ENCODE assay signal across 7 mouse cellular contexts in genomic region chr5:113972589-113973515, GRCm38 (mm10). TPM values are rescaled to one million over a fixed set of nuclear protein-coding genes. Genes with fewer than 3 reads are reported as not detected.
DNase-seq lines count a peak whose midpoint lies in the region; ATAC-seq and TF ChIP-seq lines count a peak whose summit lies in the region.

No protein-coding gene starts in this region.

- TF ChIP-seq POLR2A in brain, embryonic 14.5 days (IDR thresholded peaks at IDR 0.05; ENCODE audit: borderline replicate concordance, extremely low read depth, insufficient read depth, insufficient read length, poor library complexity, severe bottlenecking) = no peak

- ATAC-seq in intestine, embryonic 15.5 days = peak; percentile 81
- peak; percentile 46; the same call in 1 of the 2 replicates for ATAC-seq in megakaryocyte, adult 5-6 weeks (ENCODE audit: poor library complexity, severe bottlenecking)

- peak overlapping the region; percentile 10; the same call in 1 of the 2 replicates for H3K4me3 ChIP-seq in forebrain, embryonic 10.5 days
- 0 out of 2 replicates have a peak overlapping the region, but pooled peaks have one; percentile 5 for H3K4me3 ChIP-seq in intestine, embryonic 15.5 days (replicated peaks)

- peaks cover 43% of the 10 kb centered on the region for H3K36me3 ChIP-seq in forebrain, embryonic 10.5 days (replicated peaks)
- peaks cover 6% of the 10 kb centered on the region; the same call in 1 of the 2 replicates for H3K36me3 ChIP-seq in intestine, embryonic 15.5 days

- WGBS in forebrain, embryonic 10.5 days = 27% methylated on average over 18 of the region's 18 CpGs
- WGBS in intestine, embryonic 15.5 days = 19% methylated on average over 18 of the region's 18 CpGs

- DNase-seq in brain, embryonic 14.5 days (ENCODE audit: low read depth) = peak; percentile 78
- DNase-seq in forebrain, embryonic 10.5 days (ENCODE audit: extremely low spot score, low spot score) = peak; percentile 33
- DNase-seq in frontal cortex, postnatal 14 days (ENCODE audit: low spot score in 2 of 2) = no peak
- no peak for DNase-seq in ovary, postnatal 36 days (ENCODE audit: low spot score)
- no peak for DNase-seq in urinary bladder, adult 2 months (ENCODE audit: low spot score)

- H3K27ac ChIP-seq in forebrain, embryonic 10.5 days = peak overlapping the region; percentile 75
- H3K27ac ChIP-seq in intestine, embryonic 15.5 days = peak overlapping the region; percentile 88

- peaks cover 59% of the 10 kb centered on the region for H3K4me1 ChIP-seq in forebrain, embryonic 10.5 days
- H3K4me1 ChIP-seq in intestine, embryonic 15.5 days (replicated peaks) = peaks cover 32% of the 10 kb centered on the region

- H3K4me2 ChIP-seq in intestine, embryonic 15.5 days (replicated peaks) = peak overlapping the region; percentile 47

- H3K9ac ChIP-seq in intestine, embryonic 15.5 days = no peak overlapping the region

- H3K9me3 ChIP-seq in forebrain, embryonic 10.5 days = no peaks in the 10 kb centered on the region
- H3K9me3 ChIP-seq in intestine, embryonic 15.5 days = no peaks in the 10 kb centered on the region

- H3K27me3 ChIP-seq in forebrain, embryonic 10.5 days (ENCODE audit: poor library complexity, severe bottlenecking) = no peaks in the 10 kb centered on the region
- H3K27me3 ChIP-seq in intestine, embryonic 15.5 days (replicated peaks) = no peaks in the 10 kb centered on the region

- TF ChIP-seq CTCF in brain, embryonic 14.5 days (IDR thresholded peaks at IDR 0.05; ENCODE audit: borderline replicate concordance, extremely low read depth, insufficient read depth, insufficient read length) = no peak

RNA-seq across cellular contexts. Expression of gene Ssh1, which starts 20.8 kb away (rescaled TPM):
- polyA plus RNA-seq in brain, embryonic 14.5 days (2012; rRNA removed) = 12.2 and 19.2 TPM in 2 replicates
- 13.9 and 17.5 TPM in 2 replicates for polyA plus RNA-seq in forebrain, embryonic 10.5 days (2016; fragmentation: Nextera tagmentation; extraction: Ambion mirVana)
- polyA plus RNA-seq in intestine, embryonic 15.5 days (2015; fragmentation: Nextera tagmentation; extraction: Ambion mirVana) = 10.1 and 11.8 TPM in 2 replicates
- total RNA-seq in megakaryocyte, adult 5-6 weeks (2015) = 10.2 and 10.4 TPM in 2 replicates
- 4.7 and 4.9 TPM in 2 replicates for total RNA-seq in megakaryocyte, adult 5-6 weeks (2017)
- 9.3 and 14.8 TPM in 2 replicates for polyA plus RNA-seq in urinary bladder, adult 2 months (2012; rRNA removed)

RNA-seq across cellular contexts. Expression of gene Dao, which starts 30.7 kb away (rescaled TPM):
- not detected in 2 replicates for polyA plus RNA-seq in brain, embryonic 14.5 days (2012; rRNA removed)
- not detected in 2 replicates for polyA plus RNA-seq in forebrain, embryonic 10.5 days (2016; fragmentation: Nextera tagmentation; extraction: Ambion mirVana)
- 13.8 and 17.1 TPM in 2 replicates for polyA plus RNA-seq in intestine, embryonic 15.5 days (2015; fragmentation: Nextera tagmentation; extraction: Ambion mirVana)
- total RNA-seq in megakaryocyte, adult 5-6 weeks (2015) = not detected in 2 replicates
- not detected in 2 replicates for total RNA-seq in megakaryocyte, adult 5-6 weeks (2017)
- 0.10 TPM in 1 of 2 replicates, not detected in the other for polyA plus RNA-seq in urinary bladder, adult 2 months (2012; rRNA removed)

Comparison
In these comparisons a context has a peak if more than half of its experiments do, and no peak if none do; other contexts are left out.
1. DNase-seq: peak in brain, embryonic 14.5 days (single experiment) and forebrain, embryonic 10.5 days (single experiment); none in frontal cortex, postnatal 14 days (0 of 2), ovary, postnatal 36 days (single experiment) and urinary bladder, adult 2 months (single experiment).
2. RNA of gene Dao, which starts 30.7 kb away (polyA plus RNA-seq): 13.8 to 17.1 TPM in intestine, embryonic 15.5 days; not detected in brain, embryonic 14.5 days, not detected in forebrain, embryonic 10.5 days and 0.10 TPM in urinary bladder, adult 2 months; every median in the first group is over 10 times any median in the second.